Mouse (Mus musculus) midbrain, embryonic 14.5 days (tissue): ENCODE measurements around the gene Ift46. TPM values are rescaled to one million over a fixed set of nuclear protein-coding genes. Genes with fewer than 3 reads are reported as not detected.

Source experiments
- ATAC-seq: fragments of 200-750 bp; cut with Nextera tagmentation; 2 replicates; pipeline ENCODE4 v1.8.0; 2017; ENCODE audit warnings: moderate number of reproducible peaks, moderate library complexity; ENCODE audit not compliant: low FRiP score, low TSS enrichment
- DNase-seq: peaks from one replicate; pipeline ENCODE4 v3.0.0-alpha.2; 2015
- H3K27ac ChIP-seq: fragments of 300-500 bp; sonication (generic); replicated peaks from 2 replicates; pipeline ENCODE4 v1.5.1; 2014; ENCODE audit warnings: mild to moderate bottlenecking, low read depth, low read length, moderate library complexity
- H3K27me3 ChIP-seq: fragments of 300-500 bp; sonication (generic); 2 replicates; pipeline ENCODE4 v1.6.1; 2014; ENCODE audit warnings: low read length, control low read depth, mixed read lengths; ENCODE audit not compliant: control insufficient read depth, insufficient read depth
- H3K36me3 ChIP-seq: fragments of 300-500 bp; sonication (generic); 2 replicates; pipeline ENCODE4 v1.6.1; 2014; ENCODE audit warnings: low read length, control low read depth; ENCODE audit not compliant: control insufficient read depth, insufficient read depth
- H3K4me1 ChIP-seq: fragments of 300-500 bp; sonication (generic); 2 replicates; pipeline ENCODE4 v1.6.1; 2014; ENCODE audit warnings: mild to moderate bottlenecking, antibody characterized with exemption, low read length, control low read depth; ENCODE audit not compliant: control insufficient read depth, insufficient read depth
- H3K4me2 ChIP-seq: fragments of 300-500 bp; sonication (generic); 2 replicates; pipeline ENCODE4 v1.6.1; 2014; ENCODE audit warnings: mild to moderate bottlenecking, low read length, moderate library complexity
- H3K4me3 ChIP-seq: fragments of 300-500 bp; sonication (generic); replicated peaks from 2 replicates; pipeline ENCODE4 v1.5.1; 2014; ENCODE audit warnings: low read depth, low read length
- H3K9ac ChIP-seq: fragments of 300-500 bp; sonication (generic); replicated peaks from 2 replicates; pipeline ENCODE4 v1.6.1; 2014; ENCODE audit warnings: mild to moderate bottlenecking, low read length, moderate library complexity
- H3K9me3 ChIP-seq: fragments of 300-500 bp; sonication (generic); 2 replicates; pipeline ENCODE4 v1.6.1; 2016; ENCODE audit warnings: low read length, control low read depth, mixed read lengths; ENCODE audit not compliant: control insufficient read depth
- WGBS: fragments of 180-500 bp; shearing (Covaris S2); extraction: QIAGEN DNeasy Blood & Tissue Kit; methylation state at CpG from one replicate; pipeline ENCODE4 v1.1.7; 2014; 5-methylcytosine and 5-hydroxymethylcytosine counted together
- polyA plus RNA-seq: library from polyadenylated mRNA; unstranded; fragments of >200 nt; fragmentation: Nextera tagmentation; extraction: Ambion mirVana; gene quantifications from 2 replicates; pipeline ENCODE4 v1.2.1, GENCODE M21; 2014

Ift46 gene
- polyA plus RNA-seq, result 187 and 211 TPM in 2 replicates

DNA sequence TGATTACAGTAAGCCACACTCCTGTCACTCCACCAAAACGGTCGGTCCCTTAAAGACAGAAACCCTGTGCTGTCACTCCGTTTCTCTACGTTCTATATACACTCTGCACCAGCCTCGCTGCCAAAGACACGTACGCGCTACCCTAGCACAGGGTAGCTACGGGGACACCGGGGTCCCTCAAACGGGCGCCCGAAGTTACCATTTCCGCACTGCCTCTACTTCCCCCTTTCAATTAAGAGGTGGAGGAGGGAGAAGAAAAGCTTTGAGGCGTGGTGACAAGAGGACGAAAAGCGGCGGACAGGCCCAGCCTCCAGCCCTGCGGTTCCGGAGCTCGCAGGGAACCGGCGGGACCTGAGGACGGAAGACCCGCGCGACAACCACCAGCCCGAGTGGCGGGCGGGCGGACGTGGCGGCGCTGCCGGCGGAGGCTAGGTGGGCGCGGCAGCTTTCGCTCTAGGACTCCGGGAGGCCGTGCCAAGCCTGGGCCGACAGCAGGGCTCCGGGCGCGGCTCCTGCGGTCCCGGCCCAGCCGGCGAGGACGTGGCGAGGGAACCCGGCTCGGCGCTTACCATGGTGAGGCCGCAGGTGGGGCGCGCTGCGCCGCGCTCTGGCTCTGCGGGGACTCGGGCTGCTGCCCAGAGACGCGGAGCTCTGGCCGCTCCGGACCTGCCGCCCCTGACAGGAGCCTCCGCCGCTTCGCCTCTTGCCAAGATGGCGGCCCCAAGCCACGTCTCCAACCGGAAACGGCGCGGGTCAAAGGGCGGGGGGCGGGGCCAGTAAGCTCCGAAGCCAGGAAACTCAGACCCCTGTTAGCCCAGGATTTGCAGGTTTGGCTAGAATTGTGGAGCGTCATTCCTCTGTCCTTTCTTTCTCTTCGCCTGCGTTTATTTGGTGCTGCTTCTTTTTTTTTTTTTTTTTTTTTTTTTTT, at the start of gene Ift46, which contains the start of gene Arcn1:
Gene Ift46, plus strand, starts transcription at position 808 of the 928 bp plus-strand sequence.
Gene Arcn1, minus strand, starts transcription at position 745 of the 928 bp plus-strand sequence.
- Histone ChIP-seq H3K27me3 (no peaks in the 10 kb centered on the region), H3K9ac (peak within 1 kb of the TSS; percentile 95)
- WGBS, result under 1% methylated on average over 73 of the region's 82 CpGs

DNA sequence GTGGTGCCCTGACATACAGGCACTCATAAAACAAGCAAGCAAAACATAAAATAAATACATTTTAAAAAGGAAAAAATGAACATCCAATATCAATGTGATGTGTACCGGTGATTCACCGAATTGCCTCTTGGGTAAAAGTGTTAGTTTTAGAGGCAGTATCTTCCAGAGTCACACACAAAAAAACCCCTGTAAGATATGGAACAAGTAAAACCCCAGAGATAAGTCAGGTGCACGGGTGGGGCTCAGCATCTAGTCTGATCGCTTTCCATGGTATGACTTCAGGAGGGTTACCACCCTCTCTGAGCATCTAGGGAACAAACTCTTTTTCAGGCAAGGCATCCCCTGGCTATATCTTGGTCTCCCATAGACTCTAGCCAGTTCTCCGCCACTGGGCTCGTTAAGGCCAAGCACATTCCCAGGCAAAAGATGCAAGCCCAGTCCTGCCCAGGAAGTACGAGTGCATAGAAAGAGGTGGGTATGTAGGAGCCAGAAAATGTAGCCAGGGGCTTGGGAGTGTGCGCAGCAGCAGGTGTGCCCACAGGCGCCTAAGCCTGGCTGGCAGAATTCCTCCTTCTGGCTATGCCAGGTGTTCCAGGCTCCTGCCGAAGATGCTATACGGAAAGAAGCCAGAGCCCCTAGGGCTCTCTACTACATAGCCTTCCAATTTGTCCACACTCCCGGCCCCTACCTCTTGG, 48.6 kb upstream of the Ift46 start:
- Histone ChIP-seq H3K36me3 (peaks cover 43% of the 10 kb centered on the region), H3K9ac (no peak overlapping the region), H3K27ac (no peak overlapping the region), H3K4me1 (peaks cover 32% of the 10 kb centered on the region), H3K4me3 (no peak overlapping the region), H3K27me3 (no peaks in the 10 kb centered on the region), H3K9me3 (no peaks in the 10 kb centered on the region), H3K4me2 (peak overlapping the region; percentile 62; the same call in 1 of the 2 replicates)
- WGBS, result 89% methylated on average over 12 of the region's 12 CpGs
- DNase-seq (no peak), ATAC-seq (no peak)

More for the DNA sequence above, at the start of gene Ift46, which contains the start of gene Arcn1:
- ATAC-seq (peak; percentile 94), DNase-seq (peak; percentile 95)
- Histone ChIP-seq H3K4me3 (peak within 1 kb of the TSS; percentile 99), H3K36me3 (no peaks in the 10 kb centered on the region), H3K4me1 (peaks cover 18% of the 10 kb centered on the region), H3K9me3 (no peaks in the 10 kb centered on the region), H3K27ac (peak within 1 kb of the TSS; percentile 95), H3K4me2 (peak within 1 kb of the TSS; percentile 80)

DNA sequence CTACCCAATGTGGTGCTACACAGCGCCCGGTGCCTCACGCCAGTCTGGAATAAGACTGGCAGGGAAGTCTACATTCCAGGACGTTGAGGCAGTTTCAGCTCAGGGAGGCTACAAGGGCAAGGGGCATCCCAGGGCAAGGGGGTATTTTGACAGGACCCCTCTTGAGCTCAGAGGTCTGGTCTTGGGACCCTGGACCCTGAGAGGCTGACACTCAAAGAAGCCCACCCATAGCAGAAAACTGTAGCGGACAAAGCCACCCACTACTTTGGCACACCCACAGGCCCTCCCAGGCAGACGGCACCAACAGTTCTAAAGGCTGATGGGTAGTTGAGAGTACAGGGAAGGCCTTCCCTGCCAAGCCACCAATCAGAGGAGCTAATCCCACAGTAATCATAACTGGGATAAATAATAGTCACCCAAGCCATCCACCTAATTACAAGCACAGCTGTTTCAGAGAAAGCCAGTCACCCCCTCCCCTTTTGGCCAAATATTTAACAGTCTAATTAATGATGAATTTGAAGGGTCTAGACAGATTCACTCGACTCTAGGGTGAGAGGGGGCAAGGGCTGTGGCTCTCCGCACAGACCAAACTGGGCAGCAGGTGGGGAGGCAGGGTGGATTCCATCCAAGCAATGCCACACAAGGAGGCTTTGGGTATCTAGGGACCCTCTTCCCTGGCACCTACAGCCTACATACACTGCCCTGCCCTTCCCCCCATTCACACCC, 47.9 kb upstream of the Ift46 start:
- peaks cover 36% of the 10 kb centered on the region for H3K36me3 ChIP-seq
- H3K9me3 ChIP-seq, result no peaks in the 10 kb centered on the region
- H3K4me1 ChIP-seq, result peaks cover 37% of the 10 kb centered on the region
- DNase-seq (peak; percentile 47), ATAC-seq (no peak)
- H3K4me2 ChIP-seq, result peak overlapping the region; percentile 62
- H3K27me3 ChIP-seq, result no peaks in the 10 kb centered on the region
- 76% methylated on average over 8 of the region's 8 CpGs for WGBS
- H3K4me3 ChIP-seq, result peak overlapping the region; percentile 67
- H3K27ac ChIP-seq, result peak overlapping the region; percentile 86
- H3K9ac ChIP-seq, result peak overlapping the region; percentile 95

DNA sequence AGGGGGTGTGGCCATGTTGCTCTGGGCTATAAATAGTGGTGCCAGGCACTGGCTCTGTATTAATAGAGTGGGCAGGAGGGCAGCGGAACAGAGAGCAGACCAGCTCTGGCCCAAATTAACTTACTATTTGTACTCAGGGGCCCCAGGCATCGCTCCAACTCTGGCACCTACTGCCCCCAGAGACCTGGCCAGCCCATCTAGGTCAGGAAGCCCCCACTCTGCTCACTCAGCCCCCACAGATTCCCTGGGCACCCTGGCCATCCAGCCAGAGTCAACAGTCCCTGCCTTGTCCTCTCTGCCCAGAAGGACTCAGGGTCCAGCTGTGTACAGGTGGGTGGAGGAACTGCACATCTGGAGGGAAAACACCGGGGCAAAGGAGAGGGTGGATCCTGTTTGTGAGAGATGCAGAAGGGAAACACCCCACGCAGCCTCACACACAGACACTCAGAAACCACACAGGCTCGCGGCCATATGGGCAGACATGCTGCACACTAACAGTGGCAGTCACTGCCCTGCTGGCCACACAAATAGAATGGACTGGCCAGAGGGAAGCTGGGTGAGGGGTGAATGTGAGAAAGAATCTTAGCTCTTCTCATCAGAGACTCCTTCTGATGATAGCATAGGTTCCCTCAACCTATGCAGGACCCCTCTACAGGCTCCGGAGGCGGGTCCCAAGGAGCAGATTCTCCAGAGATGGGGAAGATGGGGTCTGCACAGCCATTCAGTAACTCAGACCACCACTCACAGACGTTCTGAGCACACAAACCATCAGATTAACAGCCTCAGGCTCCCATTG, 47.2 kb upstream of the Ift46 start:
- H3K9me3 ChIP-seq, result no peaks in the 10 kb centered on the region
- peak overlapping the region; percentile 86 for H3K27ac ChIP-seq
- H3K4me2 ChIP-seq, result peak overlapping the region; percentile 62
- H3K36me3 ChIP-seq, result peaks cover 29% of the 10 kb centered on the region
- H3K27me3 ChIP-seq, result no peaks in the 10 kb centered on the region
- WGBS, result 15% methylated on average over 9 of the region's 9 CpGs
- peak; percentile 8; the same call in 1 of the 2 replicates for ATAC-seq
- H3K4me3 ChIP-seq, result peak overlapping the region; percentile 67
- DNase-seq, result peak; percentile 51
- H3K9ac ChIP-seq, result peak overlapping the region; percentile 95
- peaks cover 44% of the 10 kb centered on the region for H3K4me1 ChIP-seq

DNA sequence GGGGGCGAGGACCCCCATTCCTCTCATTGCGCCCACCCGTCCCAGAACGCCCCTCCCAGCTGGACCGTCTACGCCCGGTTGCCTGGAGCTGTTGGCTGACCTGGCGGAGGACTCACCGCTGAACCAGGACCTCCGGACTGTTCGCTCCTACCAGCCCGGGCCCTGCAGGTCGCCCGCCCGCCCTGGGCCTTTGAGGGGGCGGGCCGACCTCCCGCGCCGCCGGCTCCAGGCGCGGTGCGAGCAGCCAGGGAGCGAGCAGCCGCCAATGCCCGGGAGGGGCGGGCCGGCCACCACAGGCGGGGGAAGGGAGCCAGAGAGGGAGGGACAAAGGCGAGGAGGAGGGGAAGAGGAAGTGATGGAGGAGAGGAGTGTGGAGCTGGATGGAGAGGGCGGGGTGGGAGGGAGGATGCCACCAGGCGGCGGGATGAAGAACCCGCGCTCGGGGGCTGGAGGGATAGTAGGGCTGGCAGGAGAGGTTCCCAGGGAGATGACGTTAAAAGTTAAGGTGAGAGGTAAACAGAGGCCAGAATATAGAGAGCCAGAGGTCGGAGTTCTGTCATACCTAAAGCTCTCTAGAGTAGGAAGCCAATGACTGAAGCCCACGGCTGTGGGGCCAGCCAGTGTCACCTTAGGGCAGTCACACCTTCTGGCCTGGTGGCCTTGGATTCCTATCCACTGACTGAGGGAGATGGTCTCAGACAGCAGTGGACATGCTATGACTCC, 46.4 kb upstream of the Ift46 start:
- Histone ChIP-seq H3K4me3 (peak overlapping the region; percentile 67), H3K4me2 (peak overlapping the region; percentile 62), H3K9me3 (no peaks in the 10 kb centered on the region), H3K9ac (peak overlapping the region; percentile 95), H3K27me3 (no peaks in the 10 kb centered on the region), H3K36me3 (peaks cover 21% of the 10 kb centered on the region), H3K4me1 (peaks cover 52% of the 10 kb centered on the region), H3K27ac (peak overlapping the region; percentile 86)
- ATAC-seq (peak; percentile 86), DNase-seq (peak; percentile 89)
- WGBS, result 1% methylated on average over 40 of the region's 40 CpGs

DNA sequence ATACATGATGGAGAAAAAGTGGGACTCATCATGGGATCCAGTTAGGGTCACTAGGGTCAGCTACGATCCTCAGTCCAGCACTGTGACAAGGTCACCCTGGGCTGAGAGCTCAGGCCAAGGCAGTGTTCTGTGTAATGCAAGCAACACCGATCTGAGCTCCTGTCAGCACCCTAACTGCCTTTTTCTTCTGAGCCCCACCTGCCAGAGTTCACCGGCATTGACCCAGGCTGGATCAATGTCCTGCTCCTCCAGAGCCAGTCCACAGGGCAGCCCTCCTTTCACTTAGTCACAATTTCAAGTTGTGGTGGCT, 45.9 kb upstream of the Ift46 start:
- Histone ChIP-seq H3K27ac (peak overlapping the region; percentile 86), H3K27me3 (no peaks in the 10 kb centered on the region), H3K4me2 (peak overlapping the region; percentile 62), H3K4me1 (peaks cover 57% of the 10 kb centered on the region), H3K9me3 (no peaks in the 10 kb centered on the region), H3K4me3 (peak overlapping the region; percentile 67), H3K36me3 (peaks cover 16% of the 10 kb centered on the region), H3K9ac (0 out of 2 replicates have a peak overlapping the region, but pooled peaks have one; percentile 95)
- WGBS, result 88% methylated on average over 3 of the region's 3 CpGs
- ATAC-seq, result no peak
- DNase-seq, result no peak

DNA sequence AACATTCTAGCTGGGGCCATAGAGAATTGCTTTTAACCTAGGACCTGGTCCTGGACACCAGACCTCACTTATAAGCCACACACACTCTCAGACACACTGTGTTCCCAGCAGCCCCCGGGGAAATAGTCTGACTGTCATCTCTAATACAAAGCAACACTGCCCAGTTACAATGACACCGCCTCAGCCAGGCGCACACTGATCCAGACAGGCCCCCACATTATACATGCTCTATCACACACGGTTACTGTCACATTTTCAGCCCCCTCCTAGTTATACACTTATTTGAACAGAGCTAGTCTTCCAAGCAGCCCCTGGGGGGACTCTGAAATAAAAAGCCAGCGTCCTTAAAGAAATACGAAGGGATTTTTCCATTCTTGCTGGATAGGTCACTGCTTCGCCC, 45.1 kb upstream of the Ift46 start:
- no peak overlapping the region for H3K9ac ChIP-seq

More for the DNA sequence above, 45.1 kb upstream of the Ift46 start:
- WGBS, result 46% methylated on average over 7 of the region's 7 CpGs
- Histone ChIP-seq H3K4me2 (no peak overlapping the region), H3K27me3 (no peaks in the 10 kb centered on the region), H3K36me3 (peaks cover 8% of the 10 kb centered on the region), H3K4me3 (no peak overlapping the region), H3K4me1 (peaks cover 58% of the 10 kb centered on the region), H3K9me3 (no peaks in the 10 kb centered on the region), H3K27ac (peak overlapping the region; percentile 60; the same call in 1 of the 2 replicates)
- ATAC-seq, result no peak
- DNase-seq, result no peak
